Mouse (Mus musculus) liver, embryonic 15.5 days (tissue): ENCODE measurements at regions not wholly inside any gene's neighbourhood (a gene's known extent, or its start where the extent isn't known, plus 50 kb on each side); places are given as distances from the start of the nearest gene placed in this dataset.

Experiments used
- ATAC-seq: fragments of 200-750 bp; cut with Nextera tagmentation; 2 replicates; pipeline ENCODE4 v1.8.0; 2017; ENCODE audit warnings: moderate number of reproducible peaks, mild to moderate bottlenecking, moderate library complexity; ENCODE audit not compliant: insufficient read depth
- H3K27ac ChIP-seq: fragments of 300-500 bp; sonication (generic); replicated peaks from 2 replicates; pipeline ENCODE4 v1.5.1; 2015; ENCODE audit warnings: mild to moderate bottlenecking, inconsistent platforms
- H3K27me3 ChIP-seq: fragments of 300-500 bp; sonication (generic); 2 replicates; pipeline ENCODE4 v1.6.1; 2015; ENCODE audit warnings: mild to moderate bottlenecking, inconsistent platforms
- H3K36me3 ChIP-seq: fragments of 300-500 bp; sonication (generic); replicated peaks from 2 replicates; pipeline ENCODE4 v1.6.1; 2015; ENCODE audit warnings: moderate library complexity, mild to moderate bottlenecking, inconsistent platforms
- H3K4me1 ChIP-seq: fragments of 300-500 bp; sonication (generic); replicated peaks from 2 replicates; pipeline ENCODE4 v1.6.1; 2015; ENCODE audit warnings: inconsistent platforms
- H3K4me2 ChIP-seq: fragments of 300-500 bp; sonication (generic); 2 replicates; pipeline ENCODE4 v1.6.1; 2015; ENCODE audit warnings: moderate library complexity, mild to moderate bottlenecking, inconsistent platforms
- H3K4me3 ChIP-seq: fragments of 300-500 bp; sonication (generic); replicated peaks from 2 replicates; pipeline ENCODE4 v1.5.1; 2015; ENCODE audit warnings: mild to moderate bottlenecking, inconsistent platforms
- H3K9ac ChIP-seq: fragments of 300-500 bp; sonication (generic); 2 replicates; pipeline ENCODE4 v1.6.1; 2015; ENCODE audit warnings: moderate library complexity, mild to moderate bottlenecking, inconsistent platforms
- H3K9me3 ChIP-seq: fragments of 300-500 bp; sonication (generic); replicated peaks from 2 replicates; pipeline ENCODE4 v1.6.1; 2016; ENCODE audit warnings: inconsistent platforms
- WGBS: fragments of 180-500 bp; shearing (Covaris S2); methylation state at CpG from one replicate; pipeline ENCODE4 v1.1.7; 2015; ENCODE audit warnings: mixed read lengths; ENCODE audit not compliant: insufficient replicate concordance; 5-methylcytosine and 5-hydroxymethylcytosine counted together

DNA sequence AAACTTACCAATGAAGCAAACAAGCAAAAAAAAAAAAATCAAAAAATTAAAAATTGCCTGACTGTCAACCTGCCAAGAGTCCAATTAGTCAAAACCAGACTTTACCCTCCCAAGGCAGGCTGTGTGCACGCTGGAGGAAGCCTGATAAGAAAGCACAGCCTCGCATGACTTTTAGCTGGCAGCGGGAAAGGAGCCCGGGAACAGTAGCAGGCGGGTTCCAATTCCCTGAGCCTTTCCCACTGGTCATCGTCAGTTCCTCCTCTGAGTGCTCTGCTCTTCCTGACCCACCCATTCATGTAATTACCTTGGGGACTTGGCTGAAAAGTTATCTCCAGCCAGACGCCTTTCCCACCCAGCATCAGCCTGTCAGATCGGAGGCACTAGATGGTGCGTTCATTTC, 214.5 kb downstream of the 1500009L16Rik start:
- Histone ChIP-seq H3K36me3 (no peaks in the 10 kb centered on the region), H3K9me3 (no peaks in the 10 kb centered on the region), H3K4me2 (no peak overlapping the region), H3K27me3 (no peaks in the 10 kb centered on the region), H3K27ac (no peak overlapping the region), H3K4me3 (no peak overlapping the region), H3K9ac (no peak overlapping the region), H3K4me1 (no peaks in the 10 kb centered on the region; the same call in 1 of the 2 replicates)
- 17% methylated on average over 9 of the region's 9 CpGs for WGBS
- no peak for ATAC-seq

DNA sequence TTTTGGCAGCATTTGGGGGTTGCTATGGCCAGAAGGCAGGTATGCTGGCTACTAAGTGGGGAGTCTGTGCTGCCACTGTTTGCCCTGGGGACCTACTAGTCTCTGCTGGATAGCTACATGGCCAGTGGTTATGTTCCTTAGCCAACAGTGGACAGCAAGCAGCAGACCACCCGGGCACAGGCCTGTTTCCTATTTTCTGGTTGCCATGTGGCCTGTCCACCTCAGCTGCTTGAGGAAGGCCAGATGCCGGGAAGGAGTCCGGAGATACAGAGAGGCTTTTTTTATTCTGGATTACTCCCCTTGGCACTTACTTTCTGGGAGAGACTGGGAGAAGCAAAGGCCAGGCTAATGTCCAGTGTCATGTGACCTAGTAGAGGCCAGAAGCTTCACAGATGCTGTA, 219.4 kb downstream of the 1500009L16Rik start:
- Histone ChIP-seq H3K36me3 (no peaks in the 10 kb centered on the region), H3K4me1 (peaks cover 23% of the 10 kb centered on the region), H3K9ac (no peak overlapping the region), H3K4me2 (no peak overlapping the region), H3K9me3 (no peaks in the 10 kb centered on the region), H3K27me3 (no peaks in the 10 kb centered on the region), H3K27ac (no peak overlapping the region), H3K4me3 (no peak overlapping the region)
- 73% methylated on average over 3 of the region's 3 CpGs for WGBS
- no peak for ATAC-seq

DNA sequence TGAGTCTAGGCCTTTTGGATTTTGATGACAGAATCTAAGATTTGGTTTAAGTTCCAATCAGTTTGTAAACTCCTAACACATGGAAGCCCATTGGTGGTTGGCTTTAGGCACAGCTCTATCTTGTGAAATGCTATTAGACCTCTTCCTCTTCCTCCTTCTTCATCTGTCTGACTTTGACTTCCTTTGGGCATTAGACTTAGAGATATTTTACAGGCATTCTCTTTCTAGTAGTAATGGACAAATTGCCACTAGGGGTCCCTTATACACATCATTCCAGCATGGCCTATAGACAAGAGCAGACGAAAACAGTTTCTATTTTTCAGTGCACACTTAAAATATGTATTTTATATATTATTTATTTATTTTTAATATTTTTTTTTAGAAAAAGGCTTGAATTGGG, 221.5 kb downstream of the 1500009L16Rik start:
- no peaks in the 10 kb centered on the region for H3K27me3 ChIP-seq
- WGBS, result 36% methylated on average over 1 of the region's 1 CpGs

DNA sequence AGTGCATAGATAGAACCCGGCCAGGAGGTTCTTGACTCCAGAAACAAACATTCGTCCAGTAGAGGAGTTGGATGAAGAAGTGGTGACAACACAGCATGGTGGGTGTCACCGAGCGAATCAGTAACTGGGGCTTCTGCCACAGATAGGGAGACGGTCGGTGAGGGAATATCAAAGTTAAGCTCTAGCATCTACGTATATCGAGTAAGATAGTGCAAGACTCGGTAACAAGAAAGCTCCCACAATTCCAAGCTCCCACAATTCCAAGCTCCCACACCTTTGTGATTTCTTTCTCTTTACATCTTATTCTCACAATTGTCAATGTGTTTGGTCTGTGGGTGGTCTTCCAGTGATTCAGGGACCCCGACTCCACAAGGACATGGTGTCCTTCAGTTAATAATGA, 222.2 kb downstream of the 1500009L16Rik start:
- Histone ChIP-seq H3K27ac (no peak overlapping the region), H3K9me3 (no peaks in the 10 kb centered on the region), H3K4me3 (no peak overlapping the region), H3K4me2 (peak overlapping the region; percentile 29; the same call in 1 of the 2 replicates), H3K4me1 (peaks cover 25% of the 10 kb centered on the region), H3K36me3 (no peaks in the 10 kb centered on the region), H3K27me3 (no peaks in the 10 kb centered on the region), H3K9ac (no peak overlapping the region)
- 70% methylated on average over 10 of the region's 10 CpGs for WGBS
- no peak for ATAC-seq

More for the DNA sequence above, 221.5 kb downstream of the 1500009L16Rik start:
- no peak for ATAC-seq
- Histone ChIP-seq H3K4me2 (no peak overlapping the region), H3K27ac (no peak overlapping the region), H3K4me3 (no peak overlapping the region), H3K9me3 (no peaks in the 10 kb centered on the region), H3K9ac (no peak overlapping the region), H3K36me3 (no peaks in the 10 kb centered on the region), H3K4me1 (peaks cover 25% of the 10 kb centered on the region)

DNA sequence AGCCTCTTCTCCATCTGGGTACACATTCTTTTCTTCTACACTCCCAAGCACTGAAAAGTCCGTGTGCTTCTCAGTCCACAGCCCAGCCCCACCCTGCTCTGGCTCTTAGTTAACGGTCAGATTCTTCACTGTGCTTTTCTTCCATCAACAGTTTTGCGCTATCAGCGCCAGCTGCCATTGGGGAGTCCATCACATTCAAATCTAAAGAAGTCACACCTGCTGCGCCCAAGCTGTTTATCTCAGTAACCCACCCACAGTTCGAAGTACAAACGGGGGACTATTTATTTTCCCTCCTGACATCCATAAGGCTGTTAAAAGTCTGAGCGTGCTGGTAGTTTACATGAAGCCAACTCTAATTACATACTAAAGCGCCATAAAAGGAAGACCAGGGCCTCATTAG, 222.8 kb downstream of the 1500009L16Rik start:
- ATAC-seq, result peak; percentile 56
- Histone ChIP-seq H3K27ac (no peak overlapping the region), H3K9ac (no peak overlapping the region), H3K4me2 (peak overlapping the region; percentile 29; the same call in 1 of the 2 replicates), H3K4me3 (no peak overlapping the region), H3K36me3 (no peaks in the 10 kb centered on the region), H3K9me3 (no peaks in the 10 kb centered on the region), H3K27me3 (no peaks in the 10 kb centered on the region), H3K4me1 (peaks cover 25% of the 10 kb centered on the region)
- 44% methylated on average over 9 of the region's 9 CpGs for WGBS

DNA sequence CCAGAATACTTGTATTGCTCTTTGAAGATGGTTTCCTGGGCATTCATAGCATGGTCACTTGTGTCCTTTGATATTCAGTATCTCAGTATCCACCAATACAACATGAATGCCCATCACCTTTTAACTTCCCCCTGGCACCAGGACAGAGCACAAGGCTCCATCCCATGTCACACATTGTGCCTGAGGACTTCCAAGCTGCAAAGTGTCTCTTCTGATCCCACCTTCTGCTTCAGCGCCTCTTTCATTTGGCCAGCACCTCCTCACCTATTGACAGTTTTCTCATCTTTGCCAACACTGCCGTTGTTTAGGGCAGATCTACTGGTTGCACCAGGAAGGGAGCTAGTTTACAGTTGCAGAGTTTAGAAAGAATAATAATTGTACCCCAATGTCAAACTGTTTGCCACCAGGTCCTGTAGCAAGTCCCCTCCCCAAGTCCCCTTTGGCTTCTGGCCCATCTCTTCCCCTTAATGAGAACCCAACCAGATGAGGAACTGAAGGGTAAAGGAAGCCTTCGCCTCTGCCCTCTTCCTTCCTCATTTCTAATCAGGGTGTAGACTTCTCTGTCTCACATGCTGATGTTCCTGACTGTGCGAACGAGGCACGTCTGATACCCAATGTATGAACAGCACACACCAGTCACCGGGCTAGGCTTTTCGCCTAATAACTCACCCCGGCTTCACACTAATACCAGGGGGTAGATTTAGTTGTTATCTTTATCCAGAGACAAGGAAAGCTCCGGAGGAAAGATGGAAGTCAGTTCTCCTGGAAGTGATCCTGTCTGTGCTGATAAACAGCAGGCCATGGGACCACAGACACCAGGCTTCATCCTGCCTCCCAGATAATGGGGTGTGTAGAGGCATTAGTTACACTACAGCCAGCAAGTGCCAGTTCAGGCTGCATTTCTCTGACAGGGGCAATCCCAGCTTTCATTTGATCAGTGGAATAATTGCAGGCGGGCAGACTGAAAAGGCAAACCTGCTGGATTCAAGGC, 223.8 kb downstream of the 1500009L16Rik start:
- Histone ChIP-seq H3K27me3 (no peaks in the 10 kb centered on the region), H3K27ac (no peak overlapping the region), H3K4me2 (no peak overlapping the region), H3K9ac (no peak overlapping the region), H3K4me1 (peaks cover 25% of the 10 kb centered on the region), H3K9me3 (no peaks in the 10 kb centered on the region), H3K36me3 (no peaks in the 10 kb centered on the region), H3K4me3 (no peak overlapping the region)
- peak; percentile 54; the same call in 1 of the 2 replicates for ATAC-seq
- WGBS, result 14% methylated on average over 11 of the region's 11 CpGs

DNA sequence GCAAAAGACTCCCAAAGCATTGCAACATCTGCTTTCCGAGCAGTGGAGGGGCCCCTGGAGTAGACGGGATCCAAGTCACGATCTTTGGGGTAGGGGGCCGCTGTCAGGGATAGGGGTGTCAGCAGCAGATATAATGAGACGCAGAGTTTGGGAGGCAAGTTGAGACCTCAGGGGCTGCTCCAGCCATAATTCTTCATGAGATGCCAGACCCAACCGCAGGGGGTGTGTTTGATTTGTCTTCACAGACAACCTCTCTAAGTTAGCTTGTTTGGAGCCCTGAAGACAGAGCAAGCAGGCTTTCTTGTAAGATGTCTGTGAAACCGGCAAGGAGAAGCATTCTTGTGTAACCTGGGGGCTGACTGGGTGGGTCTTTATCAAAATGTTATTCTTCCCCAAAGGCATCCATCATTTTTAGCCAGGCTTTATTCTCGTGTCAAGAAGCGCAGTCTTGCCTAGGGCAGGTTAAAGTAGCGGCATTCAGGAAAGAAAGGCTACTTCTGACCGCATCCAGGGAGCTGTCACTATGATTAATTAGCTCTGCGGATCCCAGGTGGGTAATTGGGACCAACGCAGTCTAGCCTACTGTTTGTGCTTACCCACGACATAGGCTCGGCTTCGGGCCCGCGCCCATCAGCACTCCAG, 234.6 kb downstream of the 1500009L16Rik start:
- 74% methylated on average over 18 of the region's 18 CpGs for WGBS
- H3K4me2 ChIP-seq, result no peak overlapping the region
- H3K4me3 ChIP-seq, result no peak overlapping the region
- H3K27ac ChIP-seq, result no peak overlapping the region
- H3K27me3 ChIP-seq, result no peaks in the 10 kb centered on the region
- no peaks in the 10 kb centered on the region for H3K4me1 ChIP-seq
- no peak for ATAC-seq
- H3K9me3 ChIP-seq, result no peaks in the 10 kb centered on the region
- no peak overlapping the region for H3K9ac ChIP-seq
- H3K36me3 ChIP-seq, result no peaks in the 10 kb centered on the region

DNA sequence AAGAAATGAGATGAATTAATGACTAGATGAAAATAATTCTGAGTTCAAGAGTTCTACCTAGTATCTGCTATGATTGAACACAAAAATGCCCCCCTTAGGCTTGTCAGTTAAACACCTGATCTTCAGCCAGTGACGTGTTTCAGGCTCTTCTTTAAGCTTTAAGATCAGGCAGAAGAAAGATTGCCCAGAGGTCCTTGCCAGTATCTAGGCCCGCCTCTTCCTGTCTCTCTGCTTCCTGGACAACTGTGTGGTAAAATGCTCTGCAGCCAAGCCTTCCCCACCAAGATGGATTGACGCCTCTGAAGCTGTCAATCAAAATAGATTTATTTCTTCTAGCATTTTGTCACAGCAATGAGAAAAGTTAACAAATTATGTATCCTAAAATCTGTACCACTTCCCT, 235.7 kb downstream of the 1500009L16Rik start:
- Histone ChIP-seq H3K27me3 (no peaks in the 10 kb centered on the region), H3K4me1 (no peaks in the 10 kb centered on the region), H3K4me3 (no peak overlapping the region), H3K36me3 (no peaks in the 10 kb centered on the region), H3K4me2 (no peak overlapping the region), H3K9ac (no peak overlapping the region), H3K9me3 (no peaks in the 10 kb centered on the region), H3K27ac (no peak overlapping the region)
- WGBS, result 45% methylated on average over 3 of the region's 3 CpGs
- no peak for ATAC-seq

DNA sequence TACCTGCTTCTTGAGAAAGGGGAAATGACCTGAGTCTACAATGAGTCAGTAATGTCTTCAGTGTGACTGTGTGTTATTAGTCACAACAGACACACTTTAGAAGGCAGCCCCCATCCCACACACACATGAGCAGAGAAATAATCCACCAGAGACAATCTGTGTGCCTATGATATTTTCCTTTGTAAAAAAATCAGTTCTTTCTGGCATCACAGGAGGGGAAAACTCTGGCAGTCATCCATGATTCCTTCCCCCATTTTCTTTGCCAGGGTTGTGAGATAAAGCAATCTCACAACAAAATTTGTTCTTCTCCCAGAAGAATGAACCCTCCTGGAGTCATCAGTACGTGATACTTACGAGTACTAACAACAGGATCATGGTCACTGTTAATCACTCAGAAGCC, 236.2 kb downstream of the 1500009L16Rik start:
- WGBS, result 71% methylated on average over 2 of the region's 2 CpGs
- no peaks in the 10 kb centered on the region for H3K9me3 ChIP-seq
- no peak overlapping the region for H3K9ac ChIP-seq
- H3K27ac ChIP-seq, result no peak overlapping the region
- H3K4me1 ChIP-seq, result no peaks in the 10 kb centered on the region
- no peaks in the 10 kb centered on the region for H3K36me3 ChIP-seq
- no peaks in the 10 kb centered on the region for H3K27me3 ChIP-seq
- no peak overlapping the region for H3K4me3 ChIP-seq
- no peak for ATAC-seq
- H3K4me2 ChIP-seq, result no peak overlapping the region

DNA sequence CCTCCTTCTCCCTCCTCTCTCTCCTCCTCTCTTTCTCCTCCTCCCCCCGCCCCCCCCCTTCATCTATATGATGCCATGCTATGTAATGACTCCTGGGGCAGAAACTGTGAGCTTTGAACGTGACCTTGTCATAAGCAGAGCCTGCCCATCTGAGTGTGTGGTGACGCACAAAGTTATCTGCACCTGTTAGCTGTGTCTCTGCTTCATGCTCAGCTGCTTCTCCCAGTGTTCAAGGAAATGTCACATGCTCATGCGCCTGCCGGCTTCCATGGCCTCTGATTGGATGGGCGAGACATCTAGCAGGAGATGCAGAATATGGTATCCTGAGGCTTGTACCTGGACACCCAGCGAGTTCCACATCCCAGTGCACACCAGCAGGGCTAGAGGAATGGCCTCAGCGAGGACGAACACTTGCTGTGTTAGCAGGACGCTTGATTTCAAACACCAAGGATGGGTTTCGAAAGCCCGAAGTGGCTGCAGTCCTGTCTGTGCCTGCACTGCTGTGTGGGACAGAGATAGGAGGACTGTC, 240.6 kb downstream of the 1500009L16Rik start:
- ATAC-seq, result no peak
- 64% methylated on average over 12 of the region's 12 CpGs for WGBS

More for the DNA sequence above, 240.6 kb downstream of the 1500009L16Rik start:
- H3K27me3 ChIP-seq, result no peaks in the 10 kb centered on the region
- H3K4me1 ChIP-seq, result no peaks in the 10 kb centered on the region
- H3K27ac ChIP-seq, result no peak overlapping the region
- H3K9ac ChIP-seq, result no peak overlapping the region
- no peaks in the 10 kb centered on the region for H3K36me3 ChIP-seq
- H3K4me3 ChIP-seq, result no peak overlapping the region
- H3K9me3 ChIP-seq, result no peaks in the 10 kb centered on the region
- H3K4me2 ChIP-seq, result no peak overlapping the region
